Mouse (Mus musculus) bone marrow, adult 2 months (tissue): ENCODE data around the gene Gm11634.
"Not testable (repeated sequence)": the region's sequence is repeated elsewhere in the genome, so short reads cannot be mapped to it uniquely, and the experiment has no call there.

Experiments used
- CTCF ChIP-seq: fragments of 200-500 bp; IDR thresholded peaks from 2 replicates; pipeline ENCODE4 v1.5.1; 2011; ENCODE audit warnings: low read length, control low read depth; ENCODE audit not compliant: control insufficient read depth, insufficient read depth
- POLR2A ChIP-seq: fragments of 200-500 bp; IDR thresholded peaks from 2 replicates; pipeline ENCODE4 v1.6.1; 2011; ENCODE audit warnings: low read depth, mild to moderate bottlenecking, control low read depth, low read length, borderline replicate concordance; ENCODE audit not compliant: control insufficient read depth

DNA sequence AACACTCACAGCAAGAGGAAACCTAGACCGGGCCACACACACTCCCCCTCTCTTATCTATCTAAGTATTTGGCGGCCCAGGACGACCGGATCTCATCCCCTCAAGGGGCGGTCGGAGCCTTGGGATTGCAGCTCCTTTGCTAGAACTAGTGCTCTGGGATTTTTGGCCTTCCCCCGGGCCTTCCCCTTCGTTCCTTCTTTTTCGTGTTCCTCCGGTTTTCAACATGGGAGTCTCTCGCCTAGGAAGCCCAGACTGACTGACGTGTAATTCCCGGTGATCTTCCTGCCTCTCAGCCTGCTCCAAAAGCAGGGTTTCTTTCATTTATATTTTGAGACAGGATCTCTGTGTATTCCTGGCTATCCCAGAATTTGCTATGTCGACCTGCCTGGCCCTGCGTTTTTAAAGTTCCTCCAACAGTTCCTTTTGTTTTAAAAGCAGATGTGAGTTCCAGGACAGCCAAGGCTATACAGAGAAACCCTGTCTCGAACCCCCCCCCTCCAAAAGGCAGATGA, 47.3 kb upstream of the Gm11634 start:
- not testable (repeated sequence) for TF ChIP-seq POLR2A, CTCF
